Mouse (Mus musculus): ENCODE measurements at regions not wholly inside any gene's neighbourhood (a gene's known extent, or its start where the extent isn't known, plus 50 kb on each side); places are given as distances from the start of the nearest gene placed in this dataset.

- H3K36me3 ChIP-seq (ENCODE audit: control insufficient read depth, insufficient read depth, low read length) = no peaks in the 10 kb centered on the region
- H3K9me3 ChIP-seq (replicated peaks; ENCODE audit: control insufficient read depth, low read length, poor library complexity, severe bottlenecking) = no peaks in the 10 kb centered on the region
- H3K27ac ChIP-seq (ENCODE audit: low read length) = no peak overlapping the region
- H3K4me3 ChIP-seq (ENCODE audit: low read depth, low read length) = no peak overlapping the region
- no peak for ATAC-seq
- no peaks in the 10 kb centered on the region for H3K27me3 ChIP-seq (ENCODE audit: control insufficient read depth, insufficient read depth, low read depth, low read length)
- H3K4me1 ChIP-seq (ENCODE audit: control insufficient read depth, insufficient read depth, low read length) = no peaks in the 10 kb centered on the region
- no peak overlapping the region for H3K4me2 ChIP-seq (ENCODE audit: low read length)
- H3K9ac ChIP-seq (ENCODE audit: low read depth, low read length) = no peak overlapping the region
- WGBS = 78% methylated on average over 1 of the region's 1 CpGs
Observed at GRCm38 (mm10) chr3:125048429-125048828, 355.4 kb upstream of the Ndst4 start.

- Histone ChIP-seq H3K4me1 (ENCODE audit: control insufficient read depth, insufficient read depth, low read length) (no peaks in the 10 kb centered on the region), H3K27ac (ENCODE audit: low read length) (no peak overlapping the region), H3K9me3 (replicated peaks; ENCODE audit: control insufficient read depth, low read length, poor library complexity, severe bottlenecking) (no peaks in the 10 kb centered on the region), H3K4me3 (ENCODE audit: low read depth, low read length) (no peak overlapping the region), H3K4me2 (ENCODE audit: low read length) (no peak overlapping the region), H3K27me3 (ENCODE audit: control insufficient read depth, insufficient read depth, low read depth, low read length) (no peaks in the 10 kb centered on the region), H3K36me3 (ENCODE audit: control insufficient read depth, insufficient read depth, low read length) (no peaks in the 10 kb centered on the region), H3K9ac (ENCODE audit: low read depth, low read length) (no peak overlapping the region)
- no peak for ATAC-seq
Observed at GRCm38 (mm10) chr3:125049654-125050053, 354.2 kb upstream of the Ndst4 start.

GRCm38 (mm10) chr3:125052852-125053251 is 351.0 kb upstream of the Ndst4 start:
- no peak overlapping the region for H3K4me2 ChIP-seq (ENCODE audit: low read length)
- no peak overlapping the region for H3K9ac ChIP-seq (ENCODE audit: low read depth, low read length)
- H3K27me3 ChIP-seq (ENCODE audit: control insufficient read depth, insufficient read depth, low read depth, low read length) = no peaks in the 10 kb centered on the region
- H3K9me3 ChIP-seq (replicated peaks; ENCODE audit: control insufficient read depth, low read length, poor library complexity, severe bottlenecking) = no peaks in the 10 kb centered on the region
- 0 out of 2 replicates have a peak, but pooled peaks have one; percentile 25 for ATAC-seq
- no peak overlapping the region for H3K4me3 ChIP-seq (ENCODE audit: low read depth, low read length)
- H3K27ac ChIP-seq (ENCODE audit: low read length) = no peak overlapping the region
- H3K4me1 ChIP-seq (ENCODE audit: control insufficient read depth, insufficient read depth, low read length) = no peaks in the 10 kb centered on the region
- 20% methylated on average over 3 of the region's 3 CpGs for WGBS
- H3K36me3 ChIP-seq (ENCODE audit: control insufficient read depth, insufficient read depth, low read length) = no peaks in the 10 kb centered on the region

- Histone ChIP-seq H3K9me3 (replicated peaks; ENCODE audit: control insufficient read depth, low read length, poor library complexity, severe bottlenecking) (no peaks in the 10 kb centered on the region), H3K4me1 (ENCODE audit: control insufficient read depth, insufficient read depth, low read length) (no peaks in the 10 kb centered on the region), H3K4me2 (ENCODE audit: low read length) (no peak overlapping the region), H3K4me3 (ENCODE audit: low read depth, low read length) (no peak overlapping the region), H3K36me3 (ENCODE audit: control insufficient read depth, insufficient read depth, low read length) (no peaks in the 10 kb centered on the region), H3K9ac (ENCODE audit: low read depth, low read length) (no peak overlapping the region), H3K27me3 (ENCODE audit: control insufficient read depth, insufficient read depth, low read depth, low read length) (no peaks in the 10 kb centered on the region), H3K27ac (ENCODE audit: low read length) (no peak overlapping the region)
- no peak for ATAC-seq
- 78% methylated on average over 3 of the region's 3 CpGs for WGBS
Observed at GRCm38 (mm10) chr3:125072683-125073082, 331.2 kb upstream of the Ndst4 start.

GRCm38 (mm10) chr3:125093010-125093630 is 310.8 kb upstream of the Ndst4 start:
- WGBS = 90% methylated on average over 5 of the region's 5 CpGs
- no peak for ATAC-seq

More at GRCm38 (mm10) chr3:125093010-125093630, 310.8 kb upstream of the Ndst4 start:
- no peaks in the 10 kb centered on the region for H3K27me3 ChIP-seq (ENCODE audit: control insufficient read depth, insufficient read depth, low read depth, low read length)
- H3K4me2 ChIP-seq (ENCODE audit: low read length) = no peak overlapping the region
- H3K9me3 ChIP-seq (replicated peaks; ENCODE audit: control insufficient read depth, low read length, poor library complexity, severe bottlenecking) = no peaks in the 10 kb centered on the region
- H3K4me3 ChIP-seq (ENCODE audit: low read depth, low read length) = no peak overlapping the region
- H3K36me3 ChIP-seq (ENCODE audit: control insufficient read depth, insufficient read depth, low read length) = no peaks in the 10 kb centered on the region
- H3K9ac ChIP-seq (ENCODE audit: low read depth, low read length) = no peak overlapping the region
- no peaks in the 10 kb centered on the region for H3K4me1 ChIP-seq (ENCODE audit: control insufficient read depth, insufficient read depth, low read length)
- no peak overlapping the region for H3K27ac ChIP-seq (ENCODE audit: low read length)

All from midbrain, embryonic 16.5 days (tissue).